Mouse (Mus musculus): ENCODE measurements around the gene Tsc22d3.

DNA sequence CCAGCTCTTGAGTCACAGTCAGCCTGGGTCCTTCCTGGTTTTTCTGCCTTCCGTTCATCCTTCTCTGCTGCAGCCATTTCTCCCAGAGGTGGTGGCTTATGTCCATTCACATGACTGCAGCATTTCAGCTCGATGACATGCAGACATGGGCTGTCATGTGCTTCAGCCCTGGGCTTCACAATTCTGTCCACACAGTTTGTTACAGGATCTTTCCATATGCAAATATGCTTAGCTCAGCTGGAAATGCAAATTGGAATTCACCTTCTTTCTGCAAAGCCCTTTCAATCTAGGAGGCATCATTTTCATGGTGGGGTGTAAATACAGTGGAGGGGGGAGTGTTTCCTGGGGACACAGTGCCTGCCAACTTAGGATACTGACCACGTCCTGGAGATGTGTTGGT lies 66.2 kb downstream of the Tsc22d3 start:
- no peak for TF ChIP-seq CTCF (IDR thresholded peaks at IDR 0.05; ENCODE audit: low read depth)
- TF ChIP-seq EP300 (IDR thresholded peaks at IDR 0.05; ENCODE audit: low read depth), result no peak

Data from liver, postnatal 0 days (tissue).